Mouse (Mus musculus): ENCODE data around the gene Oard1. TPM values are rescaled to one million over a fixed set of nuclear protein-coding genes. Genes with fewer than 3 reads are reported as not detected.

The Oard1 gene
- polyA plus RNA-seq, 2 experiments, result 28.5 to 46.8 TPM

GRCm38 (mm10) chr17:48401710-48402109 lies 8.1 kb upstream of the Oard1 start:
- H3K36me3 ChIP-seq (ENCODE audit: control insufficient read depth, insufficient read depth, low read length), result peaks cover 32% of the 10 kb centered on the region
- WGBS, result 92% methylated on average over 4 of the region's 4 CpGs
- H3K9ac ChIP-seq (ENCODE audit: low read depth, low read length, severe bottlenecking), result no peak overlapping the region
- no peaks in the 10 kb centered on the region for H3K27me3 ChIP-seq (ENCODE audit: control insufficient read depth, insufficient read depth, low read length)
- H3K4me1 ChIP-seq (ENCODE audit: control insufficient read depth, insufficient read depth, low read length), result no peaks in the 10 kb centered on the region
- TF ChIP-seq POLR2A (IDR thresholded peaks at IDR 0.05; ENCODE audit: borderline replicate concordance, extremely low read depth, insufficient read depth, insufficient read length), result no peak
- no peak for ATAC-seq (ENCODE audit: low FRiP score, low read depth)
- DNase-seq (ENCODE audit: low spot score), result no peak
- H3K27ac ChIP-seq (replicated peaks; ENCODE audit: low read depth, low read length), result no peak overlapping the region
- no peaks in the 10 kb centered on the region for H3K9me3 ChIP-seq (ENCODE audit: control insufficient read depth, low read length)
- H3K4me2 ChIP-seq (replicated peaks; ENCODE audit: low read depth, low read length, severe bottlenecking), result no peak overlapping the region
- H3K4me3 ChIP-seq (replicated peaks; ENCODE audit: low read length), result no peak overlapping the region

GRCm38 (mm10) chr17:48402751-48403150 lies 7.1 kb upstream of the Oard1 start:
- peaks cover 8% of the 10 kb centered on the region for H3K4me1 ChIP-seq (ENCODE audit: control insufficient read depth, insufficient read depth, low read length)
- H3K9ac ChIP-seq (ENCODE audit: low read depth, low read length, severe bottlenecking), result no peak overlapping the region
- no peaks in the 10 kb centered on the region for H3K27me3 ChIP-seq (ENCODE audit: control insufficient read depth, insufficient read depth, low read length)
- no peaks in the 10 kb centered on the region for H3K9me3 ChIP-seq (ENCODE audit: control insufficient read depth, low read length)
- no peak overlapping the region for H3K27ac ChIP-seq (replicated peaks; ENCODE audit: low read depth, low read length)
- no peak overlapping the region for H3K4me2 ChIP-seq (replicated peaks; ENCODE audit: low read depth, low read length, severe bottlenecking)
- H3K36me3 ChIP-seq (ENCODE audit: control insufficient read depth, insufficient read depth, low read length), result peaks cover 26% of the 10 kb centered on the region
- ATAC-seq (ENCODE audit: low FRiP score, low read depth) (no peak), DNase-seq (ENCODE audit: low spot score) (no peak)
- 94% methylated on average over 3 of the region's 3 CpGs for WGBS
- no peak overlapping the region for H3K4me3 ChIP-seq (replicated peaks; ENCODE audit: low read length)
- TF ChIP-seq POLR2A (IDR thresholded peaks at IDR 0.05; ENCODE audit: borderline replicate concordance, extremely low read depth, insufficient read depth, insufficient read length), result no peak

GRCm38 (mm10) chr17:48403848-48404247 lies 6.0 kb upstream of the Oard1 start:
- H3K27me3 ChIP-seq (ENCODE audit: control insufficient read depth, insufficient read depth, low read length), result no peaks in the 10 kb centered on the region
- no peak overlapping the region for H3K9ac ChIP-seq (ENCODE audit: low read depth, low read length, severe bottlenecking)
- no peaks in the 10 kb centered on the region for H3K9me3 ChIP-seq (ENCODE audit: control insufficient read depth, low read length)
- H3K4me3 ChIP-seq (replicated peaks; ENCODE audit: low read length), result no peak overlapping the region
- ATAC-seq (ENCODE audit: low FRiP score, low read depth), result no peak
- H3K27ac ChIP-seq (replicated peaks; ENCODE audit: low read depth, low read length), result no peak overlapping the region
- 63% methylated on average over 2 of the region's 2 CpGs for WGBS
- peaks cover 10% of the 10 kb centered on the region for H3K4me1 ChIP-seq (ENCODE audit: control insufficient read depth, insufficient read depth, low read length)
- TF ChIP-seq POLR2A (IDR thresholded peaks at IDR 0.05; ENCODE audit: borderline replicate concordance, extremely low read depth, insufficient read depth, insufficient read length), result no peak
- no peak overlapping the region for H3K4me2 ChIP-seq (replicated peaks; ENCODE audit: low read depth, low read length, severe bottlenecking)
- DNase-seq (ENCODE audit: low spot score), result no peak
- H3K36me3 ChIP-seq (ENCODE audit: control insufficient read depth, insufficient read depth, low read length), result peaks cover 16% of the 10 kb centered on the region

GRCm38 (mm10) chr17:48404706-48405105 lies 5.1 kb upstream of the Oard1 start:
- 89% methylated on average over 1 of the region's 1 CpGs for WGBS
- no peak overlapping the region for H3K4me2 ChIP-seq (replicated peaks; ENCODE audit: low read depth, low read length, severe bottlenecking)
- ATAC-seq (ENCODE audit: low FRiP score, low read depth) (no peak), DNase-seq (ENCODE audit: low spot score) (no peak)
- H3K27me3 ChIP-seq (ENCODE audit: control insufficient read depth, insufficient read depth, low read length), result no peaks in the 10 kb centered on the region
- peaks cover 10% of the 10 kb centered on the region for H3K4me1 ChIP-seq (ENCODE audit: control insufficient read depth, insufficient read depth, low read length)
- H3K9me3 ChIP-seq (ENCODE audit: control insufficient read depth, low read length), result no peaks in the 10 kb centered on the region
- no peak overlapping the region for H3K4me3 ChIP-seq (replicated peaks; ENCODE audit: low read length)
- no peak for TF ChIP-seq POLR2A (IDR thresholded peaks at IDR 0.05; ENCODE audit: borderline replicate concordance, extremely low read depth, insufficient read depth, insufficient read length)
- peaks cover 7% of the 10 kb centered on the region for H3K36me3 ChIP-seq (ENCODE audit: control insufficient read depth, insufficient read depth, low read length)
- H3K27ac ChIP-seq (replicated peaks; ENCODE audit: low read depth, low read length), result no peak overlapping the region
- H3K9ac ChIP-seq (ENCODE audit: low read depth, low read length, severe bottlenecking), result no peak overlapping the region

GRCm38 (mm10) chr17:48407154-48407553 lies 2.7 kb upstream of the Oard1 start:
- no peak overlapping the region for H3K27ac ChIP-seq (replicated peaks; ENCODE audit: low read depth, low read length)
- no peak overlapping the region for H3K4me3 ChIP-seq (replicated peaks; ENCODE audit: low read length)
- no peak overlapping the region; the same call in 1 of the 2 replicates for H3K4me2 ChIP-seq (replicated peaks; ENCODE audit: low read depth, low read length, severe bottlenecking)
- DNase-seq (ENCODE audit: low spot score) (no peak), ATAC-seq (ENCODE audit: low FRiP score, low read depth) (no peak)
- 71% methylated on average over 4 of the region's 4 CpGs for WGBS
- H3K9ac ChIP-seq (ENCODE audit: low read depth, low read length, severe bottlenecking), result no peak overlapping the region
- no peak for TF ChIP-seq POLR2A (IDR thresholded peaks at IDR 0.05; ENCODE audit: borderline replicate concordance, extremely low read depth, insufficient read depth, insufficient read length)
- no peaks in the 10 kb centered on the region for H3K9me3 ChIP-seq (ENCODE audit: control insufficient read depth, low read length)
- peaks cover 18% of the 10 kb centered on the region for H3K4me1 ChIP-seq (ENCODE audit: control insufficient read depth, insufficient read depth, low read length)
- H3K36me3 ChIP-seq (ENCODE audit: control insufficient read depth, insufficient read depth, low read length), result no peaks in the 10 kb centered on the region; the same call in 1 of the 2 replicates
- no peaks in the 10 kb centered on the region for H3K27me3 ChIP-seq (ENCODE audit: control insufficient read depth, insufficient read depth, low read length)
